Mouse (Mus musculus) stomach, embryonic 15.5 days (tissue): ENCODE results near the gene Apol8. TPM values are rescaled to one million over a fixed set of nuclear protein-coding genes. Genes with fewer than 3 reads are reported as not detected.

Experiments used
- ATAC-seq: fragments of 200-750 bp; cut with Nextera tagmentation; 2 replicates; pipeline ENCODE4 v1.8.0; 2017; ENCODE audit warnings: low read depth, moderate number of reproducible peaks, moderate TSS enrichment; ENCODE audit not compliant: insufficient read depth, low FRiP score
- H3K27ac ChIP-seq: fragments of 300-500 bp; sonication (generic); 2 replicates; pipeline ENCODE4 v1.5.1; 2015; ENCODE audit warnings: mild to moderate bottlenecking, inconsistent platforms
- H3K27me3 ChIP-seq: fragments of 300-500 bp; sonication (generic); replicated peaks from 2 replicates; pipeline ENCODE4 v1.6.1; 2015; ENCODE audit warnings: inconsistent platforms
- H3K36me3 ChIP-seq: fragments of 300-500 bp; sonication (generic); 2 replicates; pipeline ENCODE4 v1.6.1; 2015; ENCODE audit warnings: inconsistent platforms
- H3K4me1 ChIP-seq: fragments of 300-500 bp; sonication (generic); 2 replicates; pipeline ENCODE4 v1.6.1; 2015; ENCODE audit warnings: inconsistent platforms
- H3K4me2 ChIP-seq: fragments of 300-500 bp; sonication (generic); 2 replicates; pipeline ENCODE4 v1.6.1; 2015; ENCODE audit warnings: mild to moderate bottlenecking, inconsistent platforms
- H3K4me3 ChIP-seq: fragments of 300-500 bp; sonication (generic); replicated peaks from 2 replicates; pipeline ENCODE4 v1.5.1; 2015; ENCODE audit warnings: inconsistent platforms
- H3K9ac ChIP-seq: fragments of 300-500 bp; sonication (generic); 2 replicates; pipeline ENCODE4 v1.6.1; 2015; ENCODE audit warnings: inconsistent platforms
- H3K9me3 ChIP-seq: fragments of 300-500 bp; sonication (generic); 2 replicates; pipeline ENCODE4 v1.6.1; 2016; ENCODE audit warnings: inconsistent platforms
- WGBS: fragments of 180-500 bp; shearing (Covaris S2); methylation state at CpG from one replicate; pipeline ENCODE4 v1.1.7; 2015; 5-methylcytosine and 5-hydroxymethylcytosine counted together
- polyA plus RNA-seq: library from polyadenylated mRNA; unstranded; fragments of >200 nt; fragmentation: Nextera tagmentation; extraction: Ambion mirVana; gene quantifications from 2 replicates; pipeline ENCODE4 v1.2.1, GENCODE M21; 2015

Apol8 gene
- polyA plus RNA-seq, 1 experiment from 2014 or later, result 1.7 TPM

DNA sequence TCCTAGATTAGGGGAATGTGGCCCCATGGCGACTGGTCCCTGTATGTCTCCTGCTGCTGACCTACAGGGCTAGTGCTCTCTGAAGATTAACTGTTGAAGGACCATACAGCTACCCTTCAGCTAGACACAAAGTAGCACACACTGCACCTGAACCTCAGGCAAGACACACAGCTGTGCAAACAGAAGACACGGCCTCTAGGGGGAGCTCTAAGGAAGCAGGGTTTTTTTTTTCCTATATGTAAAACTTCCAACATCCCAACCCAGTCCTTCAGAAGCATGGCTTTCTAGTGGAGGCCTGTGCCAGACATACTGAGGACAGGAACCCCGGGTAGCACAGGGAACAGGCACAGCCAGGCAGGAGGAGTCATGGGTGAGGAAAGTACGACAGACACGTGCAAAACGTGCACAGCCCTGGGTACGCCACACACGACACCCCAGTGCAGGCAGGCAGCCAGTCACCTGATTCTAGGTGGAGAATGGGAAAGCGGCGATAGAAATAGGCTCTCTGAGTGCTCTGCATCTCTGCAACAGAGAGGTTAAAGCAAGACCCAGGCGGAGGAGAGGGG, 25.7 kb upstream of the Apol8 start:
- no peak for ATAC-seq
- Histone ChIP-seq H3K27me3 (no peaks in the 10 kb centered on the region), H3K4me1 (no peaks in the 10 kb centered on the region), H3K36me3 (peaks cover 94% of the 10 kb centered on the region), H3K9ac (no peak overlapping the region), H3K4me2 (no peak overlapping the region), H3K9me3 (no peaks in the 10 kb centered on the region), H3K4me3 (no peak overlapping the region), H3K27ac (no peak overlapping the region)
- 80% methylated on average over 11 of the region's 11 CpGs for WGBS

DNA sequence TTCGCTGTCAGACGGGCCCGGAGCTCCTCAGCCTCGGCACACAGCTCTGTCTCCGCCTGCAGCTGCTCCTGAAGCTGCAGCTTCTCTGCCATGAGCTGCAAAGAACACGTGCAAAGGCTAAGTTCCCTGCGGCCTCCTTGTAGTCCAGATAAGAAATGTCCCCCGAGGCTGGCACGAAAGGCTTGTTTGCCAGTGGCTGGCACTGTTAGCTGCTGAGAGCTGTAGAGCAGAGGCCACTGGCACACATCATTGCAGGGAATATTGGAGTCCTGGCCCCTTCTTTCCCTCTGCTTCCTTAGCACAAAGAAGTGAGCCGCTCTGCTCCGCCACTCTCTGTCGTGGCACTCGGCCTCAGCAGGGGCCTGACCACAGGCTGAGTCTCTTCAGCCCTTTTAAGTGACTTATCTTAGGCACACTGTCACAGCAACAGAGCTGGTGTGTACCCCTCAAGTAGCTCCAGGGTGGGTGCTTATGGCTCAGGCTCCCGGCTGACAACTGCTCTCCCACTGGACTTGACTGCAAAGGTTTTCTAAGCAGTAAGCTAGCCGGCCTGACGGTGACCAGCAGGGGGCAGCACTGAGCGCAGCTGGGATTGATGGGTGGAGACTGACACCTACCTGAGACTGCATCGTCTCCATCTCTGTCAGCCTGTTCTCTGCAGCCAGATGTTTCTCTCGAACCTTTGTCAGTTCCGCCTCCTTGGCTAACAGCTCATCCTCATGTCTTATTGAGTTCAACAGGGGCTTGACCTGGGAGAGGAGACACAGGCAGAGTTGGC, 18.6 kb upstream of the Apol8 start:
- 66% methylated on average over 20 of the region's 20 CpGs for WGBS
- no peak for ATAC-seq
- no peak overlapping the region for H3K4me3 ChIP-seq

DNA sequence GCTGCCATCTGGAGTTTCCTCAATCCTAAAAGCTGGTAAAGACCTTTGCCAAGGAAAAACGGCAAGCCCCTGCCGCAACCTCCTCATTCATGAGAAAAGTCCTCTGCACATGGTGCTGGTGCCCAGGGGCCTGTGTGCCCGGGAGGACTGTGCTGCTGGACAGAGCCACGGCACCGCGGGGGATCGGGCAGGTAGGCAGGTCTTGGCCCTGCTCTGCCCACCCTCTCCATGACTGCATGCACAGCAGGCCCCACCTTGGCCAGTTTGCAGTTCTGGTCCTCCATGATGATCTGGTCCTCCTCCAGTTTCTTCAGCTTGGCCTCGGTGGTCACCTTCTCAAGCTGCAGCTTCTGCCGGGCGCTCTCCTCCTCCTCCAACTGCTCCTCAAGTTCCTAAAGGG, 17.5 kb upstream of the Apol8 start:
- Histone ChIP-seq H3K9ac (no peak overlapping the region), H3K27me3 (no peaks in the 10 kb centered on the region), H3K4me3 (no peak overlapping the region), H3K9me3 (no peaks in the 10 kb centered on the region), H3K4me2 (no peak overlapping the region), H3K36me3 (peaks cover 96% of the 10 kb centered on the region), H3K27ac (no peak overlapping the region), H3K4me1 (no peaks in the 10 kb centered on the region)
- ATAC-seq, result no peak
- WGBS, result 97% methylated on average over 10 of the region's 10 CpGs

More for the DNA sequence above, 18.6 kb upstream of the Apol8 start:
- Histone ChIP-seq H3K27me3 (no peaks in the 10 kb centered on the region), H3K27ac (no peak overlapping the region), H3K4me2 (no peak overlapping the region), H3K9ac (no peak overlapping the region), H3K36me3 (peaks cover 96% of the 10 kb centered on the region), H3K4me1 (no peaks in the 10 kb centered on the region), H3K9me3 (no peaks in the 10 kb centered on the region)

DNA sequence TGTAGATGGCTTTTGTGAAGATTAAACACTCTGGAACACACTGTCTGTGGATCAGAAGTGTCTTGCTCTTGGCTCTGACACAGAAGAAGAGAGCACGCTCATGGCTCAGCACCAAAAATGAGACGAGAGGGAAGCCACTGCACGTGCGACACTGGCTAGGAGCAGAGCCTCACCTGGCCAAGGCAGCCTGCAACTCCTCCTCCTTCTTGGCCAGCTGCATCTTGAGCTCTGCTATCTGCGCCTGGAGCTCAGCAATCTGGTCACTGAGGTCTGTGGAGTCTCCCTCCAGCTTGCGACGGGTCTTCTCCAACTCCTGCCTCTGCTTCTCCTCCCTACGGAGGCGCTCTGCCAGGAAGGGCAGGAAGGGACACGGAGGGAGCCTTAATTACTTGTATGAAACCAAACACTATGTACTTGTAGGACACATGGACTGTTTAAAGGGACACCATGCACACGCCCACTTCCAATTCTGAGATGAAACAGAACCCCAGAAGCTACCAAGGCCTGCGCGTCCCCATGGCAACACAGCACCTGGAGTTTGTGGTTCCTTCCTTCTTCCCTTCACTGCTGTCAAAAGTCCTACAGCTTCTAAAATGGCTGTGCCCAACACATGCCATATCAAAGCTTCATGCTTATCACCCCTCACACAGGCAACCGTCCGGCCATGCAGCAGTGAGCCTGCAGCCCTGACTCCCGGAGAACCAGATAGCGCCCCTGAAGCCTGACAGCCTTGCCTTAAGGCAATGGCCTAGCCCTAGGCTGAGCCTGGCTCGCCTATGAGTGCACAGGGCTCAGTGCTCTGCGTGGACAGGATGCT, 16.5 kb upstream of the Apol8 start:
- peak; percentile 43 for ATAC-seq
- 76% methylated on average over 19 of the region's 19 CpGs for WGBS
- Histone ChIP-seq H3K4me3 (no peak overlapping the region), H3K27ac (no peak overlapping the region), H3K9me3 (no peaks in the 10 kb centered on the region), H3K4me1 (no peaks in the 10 kb centered on the region), H3K9ac (no peak overlapping the region), H3K4me2 (no peak overlapping the region), H3K27me3 (no peaks in the 10 kb centered on the region), H3K36me3 (peaks cover 96% of the 10 kb centered on the region)

DNA sequence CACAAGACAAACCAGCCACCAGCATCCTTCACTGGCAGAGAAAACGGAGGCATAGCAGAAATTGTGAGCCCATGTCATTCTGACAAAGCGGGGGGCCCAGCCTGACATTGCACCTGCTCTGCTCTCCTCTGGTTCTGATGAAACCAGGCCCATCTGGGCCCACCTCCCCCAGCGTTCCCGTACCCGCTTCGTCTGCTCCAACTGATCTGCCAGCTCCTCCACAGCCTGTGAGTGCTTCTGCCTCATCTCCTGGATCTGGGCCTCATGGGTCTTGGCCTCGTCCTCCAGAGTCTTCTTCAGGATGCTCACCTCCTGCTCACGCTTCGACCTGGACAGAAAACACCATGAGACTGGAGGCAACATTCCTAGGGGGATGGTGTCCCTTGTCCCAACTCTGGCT, 14.1 kb upstream of the Apol8 start:
- H3K27me3 ChIP-seq, result no peaks in the 10 kb centered on the region
- no peak for ATAC-seq
- no peak overlapping the region for H3K27ac ChIP-seq
- no peak overlapping the region for H3K9ac ChIP-seq
- peaks cover 97% of the 10 kb centered on the region for H3K36me3 ChIP-seq
- H3K4me1 ChIP-seq, result no peaks in the 10 kb centered on the region
- no peaks in the 10 kb centered on the region for H3K9me3 ChIP-seq
- no peak overlapping the region for H3K4me3 ChIP-seq
- WGBS, result 93% methylated on average over 9 of the region's 9 CpGs
- no peak overlapping the region for H3K4me2 ChIP-seq

DNA sequence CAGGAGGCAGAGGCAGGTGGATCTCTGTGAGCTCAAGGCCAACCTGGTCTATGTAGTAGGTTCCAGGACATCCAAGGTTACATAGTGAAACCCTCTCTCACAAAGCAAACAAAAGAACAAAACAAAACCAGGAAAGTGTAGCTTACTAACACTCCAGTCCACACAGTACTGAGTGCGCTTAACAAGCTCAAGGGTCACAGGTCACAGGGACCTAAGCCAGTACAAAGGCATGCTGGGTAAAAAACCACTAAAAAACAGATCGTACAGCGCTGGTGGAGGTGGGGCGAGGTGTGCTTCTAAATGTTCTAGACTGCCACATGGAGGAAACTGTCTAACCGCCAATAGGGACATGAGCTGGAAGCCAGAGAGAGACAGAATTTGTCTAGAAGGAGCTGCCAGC, 13.5 kb upstream of the Apol8 start:
- H3K27me3 ChIP-seq, result no peaks in the 10 kb centered on the region
- H3K4me1 ChIP-seq, result no peaks in the 10 kb centered on the region
- H3K9me3 ChIP-seq, result no peaks in the 10 kb centered on the region
- no peak overlapping the region for H3K4me3 ChIP-seq
- H3K9ac ChIP-seq, result no peak overlapping the region
- 96% methylated on average over 5 of the region's 5 CpGs for WGBS
- H3K36me3 ChIP-seq, result peaks cover 97% of the 10 kb centered on the region
- H3K4me2 ChIP-seq, result no peak overlapping the region
- no peak for ATAC-seq
- no peak overlapping the region for H3K27ac ChIP-seq

DNA sequence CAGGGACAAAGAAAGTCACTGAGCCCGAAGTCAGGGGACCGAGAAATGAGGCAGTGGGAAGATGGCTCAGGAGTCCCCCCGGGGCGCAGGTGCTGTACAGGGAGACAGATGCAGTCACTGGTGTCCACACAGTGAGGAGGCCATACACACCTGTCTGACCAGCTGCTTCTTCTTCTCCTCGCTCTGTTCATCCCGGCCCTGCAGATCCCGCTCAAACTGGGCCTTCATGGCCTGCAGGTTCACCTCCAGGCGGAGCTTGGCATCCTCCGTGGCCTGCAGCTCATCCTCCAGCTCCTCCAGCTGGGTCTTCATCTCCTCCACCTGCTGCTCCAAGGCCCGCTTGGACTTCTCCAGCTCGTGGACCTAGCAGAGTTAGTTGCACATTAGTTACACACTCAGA, 10.2 kb upstream of the Apol8 start:
- H3K4me1 ChIP-seq, result no peaks in the 10 kb centered on the region
- no peaks in the 10 kb centered on the region for H3K27me3 ChIP-seq
- ATAC-seq, result no peak
- no peak overlapping the region for H3K27ac ChIP-seq
- H3K4me3 ChIP-seq, result no peak overlapping the region
- no peak overlapping the region for H3K9ac ChIP-seq
- H3K9me3 ChIP-seq, result no peaks in the 10 kb centered on the region
- H3K4me2 ChIP-seq, result no peak overlapping the region
- WGBS, result 91% methylated on average over 11 of the region's 11 CpGs
- H3K36me3 ChIP-seq, result peaks cover 96% of the 10 kb centered on the region

DNA sequence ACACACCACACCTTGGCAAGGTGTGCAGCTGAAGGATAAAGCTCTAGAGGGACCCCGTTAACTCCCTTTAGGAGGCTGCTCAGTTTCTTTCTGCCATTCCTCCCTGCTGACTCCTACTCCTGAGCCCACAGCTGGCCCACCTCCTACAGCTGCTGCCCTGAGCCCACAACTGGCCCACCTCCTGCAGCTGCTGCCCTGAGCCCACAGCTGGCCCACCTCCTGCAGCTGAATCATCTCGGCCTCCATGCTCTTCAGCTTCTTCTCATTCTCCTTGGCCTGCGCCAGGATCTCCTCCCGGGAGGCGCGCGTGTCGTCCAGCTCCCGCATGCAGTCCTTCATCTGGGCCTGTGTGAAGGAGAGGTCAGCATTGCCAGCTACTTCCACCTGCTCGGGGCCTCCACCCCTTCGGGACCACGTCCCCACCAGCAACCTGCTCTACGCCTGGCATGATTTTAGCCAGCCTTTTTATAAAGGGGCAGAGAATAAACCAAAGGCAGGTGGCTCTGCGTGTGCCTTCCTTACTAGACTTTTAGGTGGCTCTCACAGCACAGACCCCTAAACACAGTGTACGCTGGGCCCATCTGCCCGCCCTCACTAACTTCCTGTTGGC, 8.8 kb upstream of the Apol8 start:
- no peaks in the 10 kb centered on the region for H3K4me1 ChIP-seq
- H3K27me3 ChIP-seq, result no peaks in the 10 kb centered on the region
- no peak overlapping the region for H3K9ac ChIP-seq
- H3K27ac ChIP-seq, result 0 out of 2 replicates have a peak overlapping the region, but pooled peaks have one; percentile 5
- no peak for ATAC-seq
- H3K4me2 ChIP-seq, result no peak overlapping the region
- 84% methylated on average over 16 of the region's 16 CpGs for WGBS
- H3K36me3 ChIP-seq, result peaks cover 95% of the 10 kb centered on the region
- H3K4me3 ChIP-seq, result no peak overlapping the region
- H3K9me3 ChIP-seq, result no peaks in the 10 kb centered on the region

DNA sequence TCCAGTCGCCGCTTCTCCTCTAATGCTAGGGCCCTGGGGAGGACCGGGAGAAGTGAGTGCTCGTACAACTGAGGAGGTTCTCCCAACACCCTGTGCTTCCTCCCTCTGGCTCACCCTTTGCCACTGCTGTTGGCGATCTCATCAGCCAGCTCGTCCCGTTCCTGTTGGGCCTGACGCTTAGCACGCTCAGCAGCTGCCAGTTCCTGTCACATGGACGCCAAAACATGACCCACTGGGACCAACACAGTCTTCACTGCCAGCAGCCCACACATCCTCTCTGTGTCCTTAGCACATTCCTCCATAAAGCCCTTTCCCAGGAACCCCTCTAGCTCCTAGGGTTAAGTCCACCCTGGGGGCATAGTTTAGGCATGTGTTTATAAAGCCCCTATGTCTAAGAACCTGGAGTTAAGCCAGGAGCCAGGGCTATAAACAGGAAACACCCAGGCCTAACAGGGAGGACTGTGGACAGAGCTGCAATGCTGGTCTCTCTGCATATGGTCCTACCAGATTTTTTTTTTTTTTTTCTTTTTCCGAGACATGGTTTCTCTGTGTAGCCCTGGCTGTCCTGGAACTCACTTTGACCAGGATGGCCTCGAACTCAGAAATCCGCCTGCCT, 7.7 kb upstream of the Apol8 start:
- Histone ChIP-seq H3K27me3 (no peaks in the 10 kb centered on the region), H3K9me3 (no peaks in the 10 kb centered on the region), H3K27ac (peak overlapping the region; percentile 5; the same call in 1 of the 2 replicates), H3K4me2 (no peak overlapping the region), H3K36me3 (peaks cover 93% of the 10 kb centered on the region), H3K9ac (no peak overlapping the region), H3K4me1 (no peaks in the 10 kb centered on the region), H3K4me3 (no peak overlapping the region)
- no peak for ATAC-seq
- 72% methylated on average over 13 of the region's 13 CpGs for WGBS

DNA sequence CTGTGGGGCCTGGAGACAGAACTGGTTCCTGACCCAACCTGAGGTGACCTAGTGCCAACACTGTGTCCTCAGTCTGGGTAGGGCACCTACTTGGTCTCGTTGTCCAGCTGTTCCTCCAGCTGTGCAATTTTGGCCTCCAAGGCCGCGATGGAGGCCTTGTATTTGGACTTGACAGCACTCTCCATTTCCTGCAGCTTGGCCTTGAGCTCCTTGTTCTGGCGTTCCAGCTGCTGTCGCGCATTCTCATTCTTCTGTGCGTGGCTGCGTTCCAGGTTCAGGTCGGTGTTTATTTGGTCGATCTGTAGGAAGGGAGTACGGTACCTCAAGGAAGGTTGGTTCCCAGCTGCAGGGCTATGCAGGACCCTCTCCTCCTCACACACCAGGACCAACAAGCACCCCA, 6.9 kb upstream of the Apol8 start:
- H3K27ac ChIP-seq, result peak overlapping the region; percentile 5
- WGBS, result 64% methylated on average over 11 of the region's 11 CpGs
- no peak overlapping the region for H3K9ac ChIP-seq
- no peak for ATAC-seq
- peaks cover 87% of the 10 kb centered on the region for H3K36me3 ChIP-seq
- H3K4me3 ChIP-seq, result no peak overlapping the region
- H3K27me3 ChIP-seq, result no peaks in the 10 kb centered on the region
- no peaks in the 10 kb centered on the region for H3K9me3 ChIP-seq
- H3K4me2 ChIP-seq, result no peak overlapping the region
- H3K4me1 ChIP-seq, result no peaks in the 10 kb centered on the region

DNA sequence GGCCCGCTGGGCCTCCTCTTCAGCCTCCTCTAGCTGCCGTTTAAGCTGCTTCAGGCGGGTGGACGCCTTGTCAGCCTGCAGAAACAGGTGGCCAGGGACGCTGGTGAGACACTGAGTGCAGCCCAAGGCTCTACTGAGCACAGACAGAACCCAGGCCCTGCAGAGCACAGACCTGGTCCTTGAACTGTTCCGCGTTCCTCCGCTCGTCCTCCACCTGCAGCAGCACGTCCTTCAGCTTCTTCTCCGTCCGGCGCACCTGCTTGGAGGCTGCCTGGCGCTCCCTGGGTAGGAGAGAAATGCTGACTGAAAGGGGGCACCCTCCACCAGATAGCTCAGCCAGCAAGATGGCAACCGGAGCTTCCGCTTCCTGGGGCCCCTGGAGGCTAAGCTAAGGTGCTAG, 6.2 kb upstream of the Apol8 start:
- Histone ChIP-seq H3K9ac (no peak overlapping the region), H3K4me2 (no peak overlapping the region), H3K9me3 (no peaks in the 10 kb centered on the region), H3K36me3 (peaks cover 81% of the 10 kb centered on the region), H3K4me3 (no peak overlapping the region), H3K4me1 (no peaks in the 10 kb centered on the region), H3K27ac (no peak overlapping the region), H3K27me3 (no peaks in the 10 kb centered on the region)
- ATAC-seq, result no peak
- WGBS, result 89% methylated on average over 16 of the region's 16 CpGs
